8 mouse cellular contexts compared by ENCODE assay signal in genomic region chr15:96566850-96567271, GRCm38 (mm10).
DNase-seq lines count a peak whose midpoint lies in the region; ATAC-seq lines count a peak whose summit lies in the region.

No protein-coding gene starts in this region.

- peak overlapping the region; percentile 51 for H3K4me2 ChIP-seq in forebrain, embryonic 16.5 days (ENCODE audit: low read length)
- H3K4me2 ChIP-seq in hindbrain, embryonic 13.5 days, result peak overlapping the region; percentile 50
- peak overlapping the region; percentile 48 for H3K4me2 ChIP-seq in limb, embryonic 15.5 days
- peak overlapping the region; percentile 50 for H3K4me2 ChIP-seq in midbrain, embryonic 13.5 days (replicated peaks)

- no peak overlapping the region for H3K27ac ChIP-seq in forebrain, embryonic 16.5 days (ENCODE audit: low read length)
- no peak overlapping the region for H3K27ac ChIP-seq in hindbrain, embryonic 13.5 days
- no peak overlapping the region for H3K27ac ChIP-seq in limb, embryonic 15.5 days
- no peak overlapping the region for H3K27ac ChIP-seq in midbrain, embryonic 13.5 days

- no peaks in the 10 kb centered on the region for H3K9me3 ChIP-seq in forebrain, embryonic 16.5 days (ENCODE audit: control insufficient read depth, low read length)
- H3K9me3 ChIP-seq in hindbrain, embryonic 13.5 days, result no peaks in the 10 kb centered on the region
- no peaks in the 10 kb centered on the region for H3K9me3 ChIP-seq in limb, embryonic 15.5 days
- no peaks in the 10 kb centered on the region for H3K9me3 ChIP-seq in midbrain, embryonic 13.5 days

- ATAC-seq in forebrain, embryonic 16.5 days, result no peak
- no peak for ATAC-seq in hindbrain, embryonic 13.5 days (ENCODE audit: low FRiP score)
- 0 out of 2 replicates have a peak, but pooled peaks have one; percentile 44 for ATAC-seq in limb, embryonic 15.5 days (ENCODE audit: insufficient number of reproducible peaks, low FRiP score, low TSS enrichment, low read depth)
- peak; percentile 69; the same call in 1 of the 2 replicates for ATAC-seq in midbrain, embryonic 13.5 days

- 8% methylated on average over 14 of the region's 14 CpGs for WGBS in forebrain, embryonic 16.5 days
- WGBS in hindbrain, embryonic 13.5 days, result 6% methylated on average over 14 of the region's 14 CpGs
- 10% methylated on average over 14 of the region's 14 CpGs for WGBS in limb, embryonic 15.5 days
- 8% methylated on average over 14 of the region's 14 CpGs for WGBS in midbrain, embryonic 13.5 days

- no peaks in the 10 kb centered on the region for H3K4me1 ChIP-seq in forebrain, embryonic 16.5 days (replicated peaks; ENCODE audit: control insufficient read depth, insufficient read depth, low read length)
- H3K4me1 ChIP-seq in hindbrain, embryonic 13.5 days (replicated peaks), result 0 out of 2 replicates have a peak, but pooled peaks cover 6% of the 10 kb centered on the region
- H3K4me1 ChIP-seq in limb, embryonic 15.5 days, result peaks cover 8% of the 10 kb centered on the region
- H3K4me1 ChIP-seq in midbrain, embryonic 13.5 days (replicated peaks), result peaks cover 8% of the 10 kb centered on the region

- H3K9ac ChIP-seq in forebrain, embryonic 16.5 days (replicated peaks; ENCODE audit: low read depth, low read length), result no peak overlapping the region
- H3K9ac ChIP-seq in hindbrain, embryonic 13.5 days, result peak overlapping the region; percentile 36; the same call in 1 of the 2 replicates
- 0 out of 2 replicates have a peak overlapping the region, but pooled peaks have one; percentile 10 for H3K9ac ChIP-seq in limb, embryonic 15.5 days
- H3K9ac ChIP-seq in midbrain, embryonic 13.5 days (replicated peaks), result peak overlapping the region; percentile 8; the same call in 1 of the 2 replicates

- DNase-seq in CD4-positive, CD25-positive, alpha-beta regulatory T cell, adult 2 months (ENCODE audit: low read depth, low spot score), result peak; percentile 67
- peak; percentile 48 for DNase-seq in adrenal gland, postnatal 25 days
- DNase-seq in thymus, postnatal 10 days (ENCODE audit: low spot score in 2 of 2), result peak; percentile 23 to 49
- no peak for DNase-seq in layer of hippocampus, adult 8-10 months (ENCODE audit: low spot score in 2 of 2)

- peak overlapping the region; percentile 27 for H3K4me3 ChIP-seq in forebrain, embryonic 16.5 days (replicated peaks; ENCODE audit: low read length)
- peak overlapping the region; percentile 33 for H3K4me3 ChIP-seq in hindbrain, embryonic 13.5 days
- H3K4me3 ChIP-seq in limb, embryonic 15.5 days, result peak overlapping the region; percentile 40
- H3K4me3 ChIP-seq in midbrain, embryonic 13.5 days (replicated peaks), result peak overlapping the region; percentile 33

- no peaks in the 10 kb centered on the region for H3K36me3 ChIP-seq in forebrain, embryonic 16.5 days (ENCODE audit: control insufficient read depth, insufficient read depth)
- H3K36me3 ChIP-seq in hindbrain, embryonic 13.5 days, result no peaks in the 10 kb centered on the region
- H3K36me3 ChIP-seq in limb, embryonic 15.5 days, result no peaks in the 10 kb centered on the region
- H3K36me3 ChIP-seq in midbrain, embryonic 13.5 days, result no peaks in the 10 kb centered on the region

- no peaks in the 10 kb centered on the region for H3K27me3 ChIP-seq in forebrain, embryonic 16.5 days (replicated peaks; ENCODE audit: control insufficient read depth, insufficient read depth, low read length)
- H3K27me3 ChIP-seq in hindbrain, embryonic 13.5 days, result no peaks in the 10 kb centered on the region
- no peaks in the 10 kb centered on the region for H3K27me3 ChIP-seq in limb, embryonic 15.5 days
- no peaks in the 10 kb centered on the region for H3K27me3 ChIP-seq in midbrain, embryonic 13.5 days

Comparison
In these comparisons a context has a peak if more than half of its experiments do, and no peak if none do; other contexts are left out.
1. DNase-seq: peak in CD4-positive, CD25-positive, alpha-beta regulatory T cell, adult 2 months (single experiment), adrenal gland, postnatal 25 days (single experiment) and thymus, postnatal 10 days (2 of 2); none in layer of hippocampus, adult 8-10 months (0 of 2).
2. ATAC-seq: peak in limb, embryonic 15.5 days (single experiment) and midbrain, embryonic 13.5 days (single experiment); none in forebrain, embryonic 16.5 days (single experiment) and hindbrain, embryonic 13.5 days (single experiment).
3. Peak in every context shown above with its lines, with median percentiles within 50 percentile points of each other: H3K4me2 ChIP-seq and H3K4me3 ChIP-seq.